Mouse (Mus musculus): ENCODE results near the gene Prr22.
A peak's percentile ranks its signal among the peaks of the same experiment; 100 is the strongest.

Prr22 gene

DNA sequence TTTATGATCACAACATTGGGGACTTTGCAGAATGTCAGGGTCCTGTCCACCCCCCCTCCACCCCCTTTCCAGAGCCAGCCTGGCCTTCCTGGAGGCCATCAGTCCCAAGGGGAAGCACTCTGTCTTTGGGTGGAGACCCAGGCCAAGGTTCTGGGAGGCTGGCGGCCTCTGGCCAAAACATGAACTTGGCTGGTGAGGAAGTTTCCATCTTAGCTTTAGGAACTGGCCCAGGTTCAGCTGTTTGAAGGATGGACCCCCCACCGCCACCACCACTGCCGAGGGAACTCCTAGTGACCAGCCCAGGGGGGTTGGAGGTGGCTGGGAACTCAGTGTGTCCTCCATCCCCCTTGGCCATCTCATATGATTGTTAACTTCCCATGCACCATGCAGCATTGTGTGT is 9.0 kb upstream of the Prr22 start:
- DNase-seq (ENCODE audit: low spot score) = no peak

GRCm38 (mm10) chr17:56761991-56762410 is 8.0 kb upstream of the Prr22 start:
- DNase-seq (ENCODE audit: low spot score) = peak; percentile 90

- no peak for DNase-seq (ENCODE audit: low spot score)
These were observed 7.0 kb upstream of the Prr22 start for GRCm38 (mm10) chr17:56762769-56763731.

GRCm38 (mm10) chr17:56763741-56764250 is 6.3 kb upstream of the Prr22 start:
- DNase-seq (ENCODE audit: low spot score) = no peak

DNA sequence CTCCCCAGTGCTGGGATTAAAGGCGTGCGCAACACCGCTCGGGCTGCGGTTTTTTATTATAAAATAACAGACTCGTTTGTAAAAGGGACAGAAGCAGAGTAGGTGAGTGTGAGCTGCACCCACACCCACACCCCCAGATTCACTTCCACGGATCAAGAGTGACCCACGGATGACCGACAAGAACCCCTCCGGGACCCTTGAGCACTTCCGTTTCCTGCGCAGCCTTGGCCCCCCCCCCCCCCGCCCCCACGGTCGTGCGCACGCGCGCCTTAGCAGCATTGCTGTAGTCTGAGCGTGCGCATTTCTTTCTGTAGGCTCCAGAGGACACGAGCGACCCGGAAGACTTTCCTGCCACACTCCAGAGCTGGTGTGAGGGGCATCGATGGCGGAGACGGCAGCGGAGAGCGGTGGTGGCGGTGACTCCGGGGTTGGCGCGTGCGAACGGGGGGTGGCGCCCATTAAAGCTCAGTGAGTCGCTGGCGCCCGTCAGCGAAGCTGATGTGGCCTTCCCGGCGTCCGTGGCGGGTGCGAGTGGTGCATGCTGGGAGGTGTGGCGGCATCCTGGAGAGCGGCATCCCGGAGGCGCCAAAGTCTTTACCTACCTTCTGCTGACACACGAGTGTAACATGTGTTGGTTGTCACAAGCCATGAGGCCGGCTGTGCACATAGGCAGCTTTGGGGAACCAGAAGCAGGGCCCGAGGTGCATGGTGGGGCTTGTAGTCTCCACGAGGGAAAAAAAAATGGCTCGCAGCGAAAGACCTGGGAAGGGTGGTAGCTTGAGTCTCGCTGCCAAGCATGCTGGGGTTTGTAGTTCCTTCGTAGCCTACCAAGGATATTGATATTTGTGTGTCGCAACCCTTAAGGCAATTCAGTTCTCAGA is 5.3 kb upstream of the Prr22 start, which contains the start of gene Dus3l:
Gene Dus3l (plus strand): TSS at position 284 of the 881 bp plus-strand sequence.
- peak; percentile 85 for DNase-seq (ENCODE audit: low spot score)

DNA sequence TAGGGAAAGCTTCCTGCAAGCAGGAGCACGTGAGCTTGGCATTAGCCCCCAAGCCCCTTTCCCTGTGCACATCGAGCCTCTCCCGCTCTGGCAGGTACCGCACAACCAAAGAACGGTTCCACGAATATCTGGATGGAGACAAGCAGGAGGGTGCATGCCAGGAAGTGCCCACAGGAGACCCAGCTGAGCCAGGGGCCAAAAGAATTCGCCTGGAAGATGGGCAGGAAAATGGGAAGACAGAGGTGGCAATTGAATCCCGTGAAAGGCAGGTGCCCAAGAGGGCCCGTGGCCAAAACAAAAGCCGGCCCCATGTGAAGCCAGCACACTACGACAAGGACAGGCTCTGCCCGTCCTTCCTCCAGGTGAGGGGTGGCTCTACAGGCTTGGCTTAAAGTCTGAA is 4.6 kb upstream of the Prr22 start:
- DNase-seq (ENCODE audit: low spot score) = no peak

DNA sequence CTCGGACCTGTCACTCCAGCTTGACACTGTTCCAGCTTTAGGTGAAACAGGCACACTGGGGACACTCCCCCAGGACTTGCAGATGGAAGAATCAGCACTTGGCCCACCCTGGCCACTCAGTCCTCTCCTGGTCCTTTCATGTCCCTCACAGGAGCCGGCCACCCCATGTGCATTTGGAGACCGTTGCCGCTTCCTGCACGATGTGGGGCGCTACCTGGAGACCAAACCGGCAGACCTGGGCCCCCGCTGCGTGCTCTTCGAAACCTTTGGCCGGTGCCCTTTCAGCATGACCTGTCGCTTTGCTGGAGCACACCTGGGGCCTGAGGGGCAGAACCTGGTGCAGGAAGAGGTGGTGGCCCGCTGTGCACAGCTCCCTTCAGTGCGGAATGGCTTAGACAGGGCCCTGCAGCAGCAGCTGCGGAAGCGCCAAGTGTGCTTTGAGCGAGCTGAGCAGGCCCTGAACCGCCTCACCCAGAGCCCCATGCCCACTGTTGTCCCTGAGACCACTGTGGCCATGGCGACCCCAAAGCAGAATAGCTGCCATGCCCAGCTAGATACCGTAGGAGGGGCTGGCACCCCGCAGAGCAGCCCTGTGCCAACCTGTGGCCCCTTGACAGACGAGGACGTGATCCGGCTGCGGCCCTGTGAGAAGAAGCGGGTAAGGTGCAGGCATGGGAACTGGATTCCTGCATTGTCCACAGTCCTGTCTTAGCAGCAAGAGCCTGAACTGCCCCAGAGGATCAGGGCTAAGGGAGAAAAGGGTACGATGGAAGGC is 3.2 kb upstream of the Prr22 start:
- DNase-seq (ENCODE audit: low spot score) = no peak

GRCm38 (mm10) chr17:56767531-56768135 is 2.4 kb upstream of the Prr22 start:
- no peak for DNase-seq (ENCODE audit: low spot score)

DNA sequence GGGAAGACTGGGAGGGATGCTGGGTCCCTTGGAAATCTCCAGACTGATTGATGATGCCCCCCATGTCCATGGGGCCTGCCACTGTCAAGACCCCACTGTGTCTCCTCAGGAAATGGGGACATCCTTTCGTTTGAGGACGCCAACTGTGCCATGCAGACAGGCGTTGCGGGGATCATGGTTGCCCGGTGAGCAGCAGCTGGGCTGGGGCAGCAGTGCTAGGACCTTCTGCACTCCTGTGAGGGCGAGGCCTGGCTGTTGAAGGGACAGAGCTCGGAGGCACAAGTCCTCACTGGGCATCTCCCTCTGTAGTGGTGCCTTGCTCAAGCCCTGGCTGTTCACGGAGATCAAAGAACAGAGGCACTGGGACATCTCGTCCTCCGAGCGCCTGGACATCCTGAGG is 1.1 kb upstream of the Prr22 start:
- DNase-seq (ENCODE audit: low spot score) = no peak

DNA sequence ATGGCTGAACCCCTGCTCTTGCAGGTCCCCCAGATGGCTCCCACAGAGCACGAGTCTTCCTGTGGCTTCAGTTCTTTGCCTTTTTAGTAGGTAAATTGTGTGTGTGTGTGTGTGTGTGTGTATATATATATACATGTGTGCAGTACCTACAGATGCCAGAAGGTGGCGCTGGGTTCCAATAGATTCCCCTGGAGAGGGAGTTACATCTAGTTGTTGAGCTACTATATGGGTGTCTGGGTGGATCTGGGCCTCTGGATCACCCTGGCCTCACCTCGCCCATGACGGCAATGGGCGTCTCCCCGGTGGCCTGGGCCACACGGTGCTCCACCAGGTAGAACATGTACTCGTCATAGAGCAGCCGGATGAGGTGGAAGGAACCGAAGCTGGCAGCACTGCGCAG is 7.5 kb downstream of the Prr22 start:
- DNase-seq (ENCODE audit: low spot score) = no peak

GRCm38 (mm10) chr17:56778779-56779362 is 8.8 kb downstream of the Prr22 start:
- no peak for DNase-seq (ENCODE audit: low spot score)

GRCm38 (mm10) chr17:56780291-56780978 is 10.4 kb downstream of the Prr22 start:
- no peak for DNase-seq (ENCODE audit: low spot score)

DNA sequence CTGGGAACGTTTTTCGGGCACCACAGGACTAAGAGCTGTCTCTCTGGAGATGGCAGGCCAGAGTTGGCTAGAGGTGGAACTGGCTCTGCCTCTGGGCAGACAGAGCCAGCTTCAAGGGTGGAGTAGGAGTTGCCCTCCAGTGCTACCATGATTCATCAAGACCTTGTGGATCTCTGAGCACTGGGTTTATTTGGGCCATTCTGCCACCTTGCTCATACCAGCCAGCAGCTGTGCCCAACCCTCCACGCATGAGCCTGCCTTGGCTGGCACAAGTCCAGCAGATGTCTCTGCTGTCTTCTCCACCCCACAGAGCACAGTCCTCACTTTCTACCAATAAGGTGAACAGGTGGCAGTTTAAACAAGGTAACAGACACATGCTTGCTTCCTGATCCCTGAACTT is 18.8 kb downstream of the Prr22 start:
- no peak for DNase-seq (ENCODE audit: low spot score)

GRCm38 (mm10) chr17:56789286-56789685 is 19.2 kb downstream of the Prr22 start:
- no peak for DNase-seq (ENCODE audit: low spot score)

DNA sequence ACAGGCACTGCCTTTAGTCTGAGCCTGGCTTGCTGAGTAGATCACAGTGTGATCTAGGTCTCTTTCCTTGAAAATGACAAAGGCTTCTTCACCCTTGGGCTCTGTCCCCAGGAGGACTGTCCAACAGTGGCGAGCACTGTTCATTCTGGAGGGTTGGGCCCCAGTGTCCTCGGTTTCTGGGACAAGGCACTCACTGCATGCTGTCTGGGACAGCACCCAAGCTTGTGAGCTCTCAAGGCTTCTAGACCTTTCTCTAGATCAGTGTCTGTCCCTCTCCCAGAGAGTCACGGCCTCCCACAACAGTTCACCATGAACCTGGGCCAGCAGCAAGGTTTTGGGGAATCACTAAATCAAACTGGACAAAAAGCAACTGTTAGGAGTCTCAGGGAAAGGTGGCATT is 22.5 kb downstream of the Prr22 start:
- no peak for DNase-seq (ENCODE audit: low spot score)

- no peak for DNase-seq (ENCODE audit: low spot score)
These were observed 23.7 kb downstream of the Prr22 start for GRCm38 (mm10) chr17:56793614-56794319.

GRCm38 (mm10) chr17:56799276-56799675 is 29.2 kb downstream of the Prr22 start:
- DNase-seq (ENCODE audit: low spot score) = no peak

DNA sequence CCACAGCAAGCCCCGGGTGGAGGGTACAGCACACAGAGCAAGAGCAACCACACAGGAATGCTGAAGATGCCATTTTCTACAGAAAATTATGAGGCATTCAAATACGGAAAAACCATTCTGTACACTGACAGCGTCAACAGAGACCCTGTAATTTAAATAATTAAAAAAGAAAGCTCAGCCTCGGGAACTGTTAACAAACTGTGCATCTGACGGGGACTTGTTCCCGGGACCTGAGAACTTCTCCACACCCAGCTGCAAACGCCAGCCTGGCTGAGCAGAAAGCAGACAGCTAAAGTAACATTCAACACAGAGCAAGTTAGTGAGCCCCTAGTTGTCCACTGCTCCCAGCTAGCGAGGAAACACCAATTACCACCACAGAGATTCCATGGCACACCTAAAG is 32.0 kb downstream of the Prr22 start:
- DNase-seq (ENCODE audit: low spot score) = no peak

DNA sequence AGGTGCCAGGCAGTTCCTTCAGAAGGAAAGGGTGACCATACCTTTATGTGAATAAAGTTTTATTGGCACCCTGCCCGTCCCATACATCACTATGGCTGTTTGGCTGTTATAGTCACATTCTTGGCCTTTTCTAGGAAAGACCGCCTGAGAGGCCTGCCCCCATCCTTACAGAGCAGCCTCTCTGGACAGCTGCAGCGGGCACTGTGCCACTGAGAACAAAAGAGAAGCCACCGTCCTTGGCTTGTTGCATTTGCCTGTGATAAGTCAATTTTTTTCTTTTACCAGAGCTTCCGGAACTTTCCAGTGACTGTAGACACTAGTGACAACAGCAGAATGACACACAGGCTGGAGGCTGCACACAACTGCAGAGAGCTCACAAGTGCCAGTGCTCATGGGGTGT is 34.9 kb downstream of the Prr22 start:
- peak; percentile 49 for DNase-seq (ENCODE audit: low spot score)

GRCm38 (mm10) chr17:56805784-56806183 is 35.7 kb downstream of the Prr22 start:
- DNase-seq (ENCODE audit: low spot score) = no peak

Measured in ovary, postnatal 36 days (tissue).